Mouse (Mus musculus): ENCODE measurements around the gene Prkra.

GRCm38 (mm10) chr2:76602256-76602655 is 45.6 kb downstream of the Prkra start:
- no peak for TF ChIP-seq CTCF (IDR thresholded peaks at IDR 0.05 in 2 of 3, conservative IDR thresholded peaks at IDR 0.05 in 1 of 3; ENCODE audit: control insufficient read depth in 1 of 3, insufficient read depth in 1 of 3, low read depth in 2 of 3, low read length in 3 of 3, poor library complexity in 1 of 3, severe bottlenecking in 1 of 3)
- TF ChIP-seq USF1 (IDR thresholded peaks at IDR 0.05; ENCODE audit: low read depth, low read length): no peak
- no peak for TF ChIP-seq MAX (IDR thresholded peaks at IDR 0.05; ENCODE audit: low read length)
- TF ChIP-seq TCF12 (IDR thresholded peaks at IDR 0.05; ENCODE audit: low read depth, low read length): no peak
- TF ChIP-seq HCFC1 (IDR thresholded peaks at IDR 0.05; ENCODE audit: low read depth, low read length): no peak
- TF ChIP-seq MAZ (IDR thresholded peaks at IDR 0.05; ENCODE audit: low read depth, low read length): no peak
- no peak for TF ChIP-seq TAL1 (IDR thresholded peaks at IDR 0.05; ENCODE audit: low read length)
- no peak for TF ChIP-seq RCOR1 (IDR thresholded peaks at IDR 0.05; ENCODE audit: low read depth, low read length)
- no peak for TF ChIP-seq ZKSCAN1 (IDR thresholded peaks at IDR 0.05; ENCODE audit: low read depth, low read length)
- no peak for TF ChIP-seq POLR2A (IDR thresholded peaks at IDR 0.05; ENCODE audit: control insufficient read depth in 1 of 2, insufficient read depth in 1 of 2, low read depth in 1 of 2, low read length in 2 of 2, poor library complexity in 1 of 2)
- TF ChIP-seq ELF1 (IDR thresholded peaks at IDR 0.05; ENCODE audit: low read depth, low read length): no peak
- TF ChIP-seq POLR2AphosphoS2 (IDR thresholded peaks at IDR 0.05; ENCODE audit: low read length): no peak
